Mouse (Mus musculus): ENCODE results near the gene Dapp1. TPM values are rescaled to one million over a fixed set of nuclear protein-coding genes. Genes with fewer than 3 reads are reported as not detected.
A peak's percentile ranks its signal among the peaks of the same experiment; 100 is the strongest.

Gene Dapp1
- polyA plus RNA-seq, 1 experiment from 2014 or later: 12.0 TPM

GRCm38 (mm10) chr3:137950191-137950885, 31.0 kb downstream of the Dapp1 start:
- Histone ChIP-seq H3K4me1 (ENCODE audit: control insufficient read depth, insufficient read depth, low read length) (peaks cover 9% of the 10 kb centered on the region), H3K4me3 (ENCODE audit: low read depth, low read length) (no peak overlapping the region), H3K27me3 (ENCODE audit: control insufficient read depth, insufficient read depth, low read length) (no peaks in the 10 kb centered on the region), H3K27ac (ENCODE audit: low read length) (no peak overlapping the region), H3K4me2 (replicated peaks; ENCODE audit: low read depth, low read length) (no peak overlapping the region), H3K36me3 (ENCODE audit: control insufficient read depth, insufficient read depth, low read length) (no peaks in the 10 kb centered on the region), H3K9me3 (ENCODE audit: control insufficient read depth, low read depth, low read length) (no peaks in the 10 kb centered on the region), H3K9ac (replicated peaks; ENCODE audit: low read depth, low read length) (no peak overlapping the region)
- 80% methylated on average over 10 of the region's 10 CpGs for WGBS
- no peak for ATAC-seq (ENCODE audit: insufficient number of reproducible peaks, insufficient read depth, low FRiP score, low read depth)

DNA sequence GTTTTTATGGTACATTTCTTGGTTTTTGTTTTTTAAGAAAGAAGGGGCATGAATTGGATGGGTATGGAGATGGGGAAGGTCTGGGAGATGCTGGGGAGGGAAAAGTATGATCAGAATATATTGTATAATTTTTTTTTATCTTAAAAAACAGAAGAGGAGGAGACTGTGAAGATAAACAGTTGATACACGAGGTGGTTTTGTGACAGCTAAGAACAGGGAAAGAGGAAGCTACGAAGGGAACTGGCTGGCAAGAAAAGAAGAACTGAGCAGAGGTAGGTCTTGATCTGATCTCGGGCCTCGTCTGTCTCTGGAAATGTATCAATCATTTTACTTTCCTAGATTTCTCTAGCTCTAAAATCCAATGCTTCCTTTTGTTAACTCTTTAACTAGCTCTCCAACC, 33.8 kb downstream of the Dapp1 start:
- H3K36me3 ChIP-seq (ENCODE audit: control insufficient read depth, insufficient read depth, low read length): no peaks in the 10 kb centered on the region
- ATAC-seq (ENCODE audit: insufficient number of reproducible peaks, insufficient read depth, low FRiP score, low read depth): no peak
- H3K4me2 ChIP-seq (replicated peaks; ENCODE audit: low read depth, low read length): no peak overlapping the region
- no peak overlapping the region for H3K4me3 ChIP-seq (ENCODE audit: low read depth, low read length)
- H3K4me1 ChIP-seq (ENCODE audit: control insufficient read depth, insufficient read depth, low read length): peaks cover 8% of the 10 kb centered on the region
- H3K27ac ChIP-seq (ENCODE audit: low read length): no peak overlapping the region
- H3K9ac ChIP-seq (replicated peaks; ENCODE audit: low read depth, low read length): no peak overlapping the region
- no peaks in the 10 kb centered on the region for H3K9me3 ChIP-seq (ENCODE audit: control insufficient read depth, low read depth, low read length)
- no peaks in the 10 kb centered on the region for H3K27me3 ChIP-seq (ENCODE audit: control insufficient read depth, insufficient read depth, low read length)
- 81% methylated on average over 4 of the region's 4 CpGs for WGBS

DNA sequence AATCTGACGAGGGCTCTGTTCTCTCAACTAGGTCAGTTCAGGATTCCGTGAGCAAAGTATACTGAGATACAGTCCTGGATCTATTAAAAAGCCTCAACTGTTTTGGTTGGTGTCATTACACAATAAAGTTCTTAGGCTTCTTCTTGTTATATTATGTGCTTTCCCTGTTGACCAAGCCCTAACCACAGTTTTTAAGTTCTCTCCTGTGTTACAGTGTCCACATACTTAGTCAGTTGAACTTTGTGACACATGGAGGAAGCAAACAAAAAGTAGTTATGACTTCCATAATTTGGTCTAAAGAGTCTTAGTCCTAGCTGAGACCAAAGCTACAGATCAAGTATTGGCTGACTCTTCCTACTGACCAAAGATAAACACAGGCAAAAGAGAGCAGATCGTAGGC, 34.5 kb downstream of the Dapp1 start:
- H3K9me3 ChIP-seq (ENCODE audit: control insufficient read depth, low read depth, low read length): no peaks in the 10 kb centered on the region
- no peak overlapping the region for H3K9ac ChIP-seq (replicated peaks; ENCODE audit: low read depth, low read length)
- WGBS: 82% methylated on average over 3 of the region's 3 CpGs
- no peak overlapping the region for H3K4me2 ChIP-seq (replicated peaks; ENCODE audit: low read depth, low read length)
- no peaks in the 10 kb centered on the region for H3K27me3 ChIP-seq (ENCODE audit: control insufficient read depth, insufficient read depth, low read length)
- H3K4me3 ChIP-seq (ENCODE audit: low read depth, low read length): no peak overlapping the region
- ATAC-seq (ENCODE audit: insufficient number of reproducible peaks, insufficient read depth, low FRiP score, low read depth): no peak
- no peaks in the 10 kb centered on the region for H3K36me3 ChIP-seq (ENCODE audit: control insufficient read depth, insufficient read depth, low read length)
- peaks cover 1% of the 10 kb centered on the region; the same call in 1 of the 2 replicates for H3K4me1 ChIP-seq (ENCODE audit: control insufficient read depth, insufficient read depth, low read length)
- no peak overlapping the region for H3K27ac ChIP-seq (ENCODE audit: low read length)

GRCm38 (mm10) chr3:137943737-137944154, 37.6 kb downstream of the Dapp1 start:
- no peaks in the 10 kb centered on the region for H3K27me3 ChIP-seq (ENCODE audit: control insufficient read depth, insufficient read depth, low read length)
- WGBS: 81% methylated on average over 6 of the region's 6 CpGs
- H3K4me2 ChIP-seq (replicated peaks; ENCODE audit: low read depth, low read length): no peak overlapping the region
- no peak overlapping the region for H3K9ac ChIP-seq (replicated peaks; ENCODE audit: low read depth, low read length)
- H3K4me1 ChIP-seq (ENCODE audit: control insufficient read depth, insufficient read depth, low read length): no peaks in the 10 kb centered on the region
- H3K36me3 ChIP-seq (ENCODE audit: control insufficient read depth, insufficient read depth, low read length): no peaks in the 10 kb centered on the region
- no peak for ATAC-seq (ENCODE audit: insufficient number of reproducible peaks, insufficient read depth, low FRiP score, low read depth)
- H3K4me3 ChIP-seq (ENCODE audit: low read depth, low read length): no peak overlapping the region
- H3K9me3 ChIP-seq (ENCODE audit: control insufficient read depth, low read depth, low read length): no peaks in the 10 kb centered on the region
- H3K27ac ChIP-seq (ENCODE audit: low read length): no peak overlapping the region

DNA sequence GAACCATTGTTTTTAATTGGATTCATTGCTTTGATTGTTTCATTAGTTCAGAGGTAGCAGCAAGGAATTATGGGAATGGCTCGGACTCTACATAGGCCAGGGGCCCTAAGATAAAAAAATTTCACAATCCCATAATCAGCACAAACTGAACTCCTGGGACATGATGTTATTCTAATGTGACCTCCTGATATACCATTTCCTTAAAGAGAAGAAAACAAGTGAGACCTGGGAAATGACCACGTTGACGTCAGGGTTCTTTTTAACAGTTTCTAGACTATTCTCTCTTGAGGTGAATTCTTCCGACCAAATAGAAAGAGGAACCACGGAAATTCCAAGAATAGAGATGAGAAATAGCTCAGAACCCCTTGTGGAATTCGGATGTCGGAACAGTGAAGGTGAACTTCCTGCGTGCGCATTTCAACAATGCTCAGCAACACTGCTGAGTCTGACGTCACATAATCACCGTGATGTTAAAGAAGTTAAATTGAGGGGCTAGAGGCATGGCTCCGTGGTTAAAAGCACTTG, 39.2 kb downstream of the Dapp1 start:
- H3K4me2 ChIP-seq (replicated peaks; ENCODE audit: low read depth, low read length): no peak overlapping the region
- no peak for ATAC-seq (ENCODE audit: insufficient number of reproducible peaks, insufficient read depth, low FRiP score, low read depth)
- H3K4me1 ChIP-seq (ENCODE audit: control insufficient read depth, insufficient read depth, low read length): no peaks in the 10 kb centered on the region
- no peak overlapping the region for H3K4me3 ChIP-seq (ENCODE audit: low read depth, low read length)
- no peak overlapping the region for H3K9ac ChIP-seq (replicated peaks; ENCODE audit: low read depth, low read length)
- 88% methylated on average over 12 of the region's 12 CpGs for WGBS
- H3K27ac ChIP-seq (ENCODE audit: low read length): no peak overlapping the region
- no peaks in the 10 kb centered on the region for H3K27me3 ChIP-seq (ENCODE audit: control insufficient read depth, insufficient read depth, low read length)
- H3K36me3 ChIP-seq (ENCODE audit: control insufficient read depth, insufficient read depth, low read length): no peaks in the 10 kb centered on the region
- no peaks in the 10 kb centered on the region for H3K9me3 ChIP-seq (ENCODE audit: control insufficient read depth, low read depth, low read length)

GRCm38 (mm10) chr3:137941555-137941954, 39.8 kb downstream of the Dapp1 start:
- Histone ChIP-seq H3K27ac (ENCODE audit: low read length) (no peak overlapping the region), H3K27me3 (ENCODE audit: control insufficient read depth, insufficient read depth, low read length) (no peaks in the 10 kb centered on the region), H3K4me2 (replicated peaks; ENCODE audit: low read depth, low read length) (no peak overlapping the region), H3K9ac (replicated peaks; ENCODE audit: low read depth, low read length) (no peak overlapping the region), H3K36me3 (ENCODE audit: control insufficient read depth, insufficient read depth, low read length) (no peaks in the 10 kb centered on the region), H3K4me3 (ENCODE audit: low read depth, low read length) (no peak overlapping the region), H3K4me1 (ENCODE audit: control insufficient read depth, insufficient read depth, low read length) (no peaks in the 10 kb centered on the region), H3K9me3 (ENCODE audit: control insufficient read depth, low read depth, low read length) (no peaks in the 10 kb centered on the region)
- no peak for ATAC-seq (ENCODE audit: insufficient number of reproducible peaks, insufficient read depth, low FRiP score, low read depth)

DNA sequence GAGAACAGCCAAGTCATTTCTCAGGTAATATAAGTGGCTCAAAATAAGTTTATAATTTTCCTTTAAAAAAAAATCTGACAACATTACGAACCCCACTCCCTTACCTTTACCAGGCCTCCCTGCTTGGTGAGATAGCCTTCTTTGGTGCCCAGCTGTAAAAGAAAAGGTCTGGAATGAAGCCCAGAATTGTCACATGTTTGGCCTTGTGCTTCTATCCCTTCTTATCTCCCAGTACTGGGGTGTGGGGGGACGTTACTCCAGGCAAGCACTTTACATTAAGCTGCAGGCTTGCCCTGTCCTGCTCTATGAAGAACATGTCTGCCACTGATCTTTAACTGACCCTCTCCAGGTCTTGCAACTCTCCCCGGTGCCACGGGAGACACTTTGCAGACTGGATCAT, 40.6 kb downstream of the Dapp1 start:
- no peak overlapping the region for H3K4me2 ChIP-seq (replicated peaks; ENCODE audit: low read depth, low read length)
- H3K27ac ChIP-seq (ENCODE audit: low read length): no peak overlapping the region
- H3K4me1 ChIP-seq (ENCODE audit: control insufficient read depth, insufficient read depth, low read length): 0 out of 2 replicates have a peak, but pooled peaks cover 4% of the 10 kb centered on the region
- H3K27me3 ChIP-seq (ENCODE audit: control insufficient read depth, insufficient read depth, low read length): no peaks in the 10 kb centered on the region
- H3K4me3 ChIP-seq (ENCODE audit: low read depth, low read length): no peak overlapping the region
- H3K9ac ChIP-seq (replicated peaks; ENCODE audit: low read depth, low read length): no peak overlapping the region
- no peaks in the 10 kb centered on the region for H3K9me3 ChIP-seq (ENCODE audit: control insufficient read depth, low read depth, low read length)
- WGBS: 66% methylated on average over 4 of the region's 4 CpGs
- ATAC-seq (ENCODE audit: insufficient number of reproducible peaks, insufficient read depth, low FRiP score, low read depth): peak; percentile 61; the same call in 1 of the 2 replicates
- H3K36me3 ChIP-seq (ENCODE audit: control insufficient read depth, insufficient read depth, low read length): no peaks in the 10 kb centered on the region

DNA sequence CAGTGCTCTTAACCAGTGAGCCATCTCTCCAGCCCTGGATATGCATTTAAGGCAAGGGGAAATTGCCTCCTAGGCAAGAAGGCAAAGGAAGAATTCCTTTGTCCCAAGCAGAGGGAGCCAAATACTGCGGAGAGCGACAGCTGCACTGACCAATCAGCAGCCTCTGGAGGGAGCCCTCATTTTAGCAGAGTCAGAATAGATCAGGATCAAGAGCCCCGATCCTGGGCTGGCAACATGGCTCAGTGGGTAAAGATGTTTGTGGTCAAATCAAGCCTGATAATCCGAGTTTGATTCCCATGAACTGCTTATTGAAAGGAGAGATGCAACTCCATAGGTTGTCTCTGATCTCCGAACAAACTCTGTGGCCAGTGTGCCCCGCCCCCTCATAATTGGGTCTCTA, 42.7 kb downstream of the Dapp1 start:
- H3K4me2 ChIP-seq (replicated peaks; ENCODE audit: low read depth, low read length): no peak overlapping the region; the same call in 1 of the 2 replicates
- H3K36me3 ChIP-seq (ENCODE audit: control insufficient read depth, insufficient read depth, low read length): no peaks in the 10 kb centered on the region
- no peak overlapping the region for H3K27ac ChIP-seq (ENCODE audit: low read length)
- H3K4me1 ChIP-seq (ENCODE audit: control insufficient read depth, insufficient read depth, low read length): 0 out of 2 replicates have a peak, but pooled peaks cover 4% of the 10 kb centered on the region
- H3K9me3 ChIP-seq (ENCODE audit: control insufficient read depth, low read depth, low read length): no peaks in the 10 kb centered on the region
- no peak overlapping the region for H3K9ac ChIP-seq (replicated peaks; ENCODE audit: low read depth, low read length)
- WGBS: 50% methylated on average over 6 of the region's 6 CpGs
- no peak overlapping the region for H3K4me3 ChIP-seq (ENCODE audit: low read depth, low read length)
- ATAC-seq (ENCODE audit: insufficient number of reproducible peaks, insufficient read depth, low FRiP score, low read depth): peak; percentile 46
- no peaks in the 10 kb centered on the region for H3K27me3 ChIP-seq (ENCODE audit: control insufficient read depth, insufficient read depth, low read length)

- Histone ChIP-seq H3K4me2 (replicated peaks; ENCODE audit: low read depth, low read length) (no peak overlapping the region), H3K4me1 (ENCODE audit: control insufficient read depth, insufficient read depth, low read length) (peaks cover 4% of the 10 kb centered on the region; the same call in 1 of the 2 replicates), H3K4me3 (ENCODE audit: low read depth, low read length) (no peak overlapping the region), H3K9ac (replicated peaks; ENCODE audit: low read depth, low read length) (no peak overlapping the region), H3K9me3 (ENCODE audit: control insufficient read depth, low read depth, low read length) (no peaks in the 10 kb centered on the region), H3K27me3 (ENCODE audit: control insufficient read depth, insufficient read depth, low read length) (no peaks in the 10 kb centered on the region), H3K36me3 (ENCODE audit: control insufficient read depth, insufficient read depth, low read length) (no peaks in the 10 kb centered on the region), H3K27ac (ENCODE audit: low read length) (no peak overlapping the region)
- WGBS: 20% methylated on average over 6 of the region's 6 CpGs
- no peak for ATAC-seq (ENCODE audit: insufficient number of reproducible peaks, insufficient read depth, low FRiP score, low read depth)
Observed at GRCm38 (mm10) chr3:137936541-137936940, 44.8 kb downstream of the Dapp1 start.

Data from stomach, embryonic 14.5 days (tissue).